8 mouse cellular contexts compared by ENCODE assay signal in genomic region chr6:88724313-88725195, GRCm38 (mm10). TPM values are rescaled to one million over a fixed set of nuclear protein-coding genes. Genes with fewer than 3 reads are reported as not detected.
DNase-seq lines count a peak whose midpoint lies in the region; ATAC-seq and TF ChIP-seq lines count a peak whose summit lies in the region.

TSS of gene Mgll (plus strand) at chr6:88724412.

- no peaks in the 10 kb centered on the region for H3K27me3 ChIP-seq in ES-Bruce4 (ENCODE audit: control insufficient read depth, insufficient read depth, low read length, poor library complexity, severe bottlenecking)
- 0 out of 2 replicates have a peak, but pooled peaks cover 9% of the 10 kb centered on the region for H3K27me3 ChIP-seq in forebrain, embryonic 14.5 days (replicated peaks; ENCODE audit: control insufficient read depth, insufficient read depth, low read length)
- H3K27me3 ChIP-seq in heart, embryonic 16.5 days (ENCODE audit: control insufficient read depth, insufficient read depth, low read length): no peaks in the 10 kb centered on the region; the same call in 1 of the 2 replicates
- peaks cover 27% of the 10 kb centered on the region; the same call in 1 of the 2 replicates for H3K27me3 ChIP-seq in liver, embryonic 12.5 days (replicated peaks)
- no peaks in the 10 kb centered on the region for H3K27me3 ChIP-seq in testis, adult 2 months (ENCODE audit: control insufficient read depth, insufficient read depth, low read length)

- H3K9me3 ChIP-seq in ES-Bruce4 (replicated peaks; ENCODE audit: control insufficient read depth, insufficient read depth, low read length, poor library complexity, severe bottlenecking): no peaks in the 10 kb centered on the region; the same call in 1 of the 2 replicates
- H3K9me3 ChIP-seq in forebrain, embryonic 14.5 days (replicated peaks; ENCODE audit: control insufficient read depth, low read length): no peaks in the 10 kb centered on the region
- no peaks in the 10 kb centered on the region for H3K9me3 ChIP-seq in heart, embryonic 16.5 days (replicated peaks; ENCODE audit: control insufficient read depth, low read length)
- H3K9me3 ChIP-seq in liver, embryonic 12.5 days (replicated peaks): no peaks in the 10 kb centered on the region

- H3K36me3 ChIP-seq in ES-Bruce4 (ENCODE audit: control insufficient read depth, insufficient read depth, low read length, poor library complexity, severe bottlenecking): no peaks in the 10 kb centered on the region
- no peaks in the 10 kb centered on the region for H3K36me3 ChIP-seq in forebrain, embryonic 14.5 days (ENCODE audit: control insufficient read depth, insufficient read depth, low read length)
- H3K36me3 ChIP-seq in heart, embryonic 16.5 days (ENCODE audit: control insufficient read depth, insufficient read depth): no peaks in the 10 kb centered on the region
- peaks cover 33% of the 10 kb centered on the region for H3K36me3 ChIP-seq in liver, embryonic 12.5 days
- no peaks in the 10 kb centered on the region for H3K36me3 ChIP-seq in testis, adult 2 months (ENCODE audit: control insufficient read depth, insufficient read depth, low read length)

- DNase-seq in cerebellum, adult 11 months: peak; percentile 75
- DNase-seq in forebrain, embryonic 14.5 days (ENCODE audit: low spot score): peak; percentile 77
- peak; percentile 66 to 88 for DNase-seq in kidney, postnatal 25 days
- DNase-seq in naive thymus-derived CD4-positive, alpha-beta T cell, adult 2 months (ENCODE audit: low read depth): peak; percentile 52

- no peak for TF ChIP-seq POLR2A in ES-Bruce4 (IDR thresholded peaks at IDR 0.05; ENCODE audit: insufficient read depth, low read length)
- peak; percentile 63; the same call in 1 of the 2 replicates for TF ChIP-seq POLR2A in testis, adult 2 months (IDR thresholded peaks at IDR 0.05; ENCODE audit: control insufficient read depth, low read depth, low read length)

- H3K27ac ChIP-seq in ES-Bruce4 (ENCODE audit: insufficient read depth, low read length): no peak within 1 kb of the TSS
- peak within 1 kb of the TSS; percentile 33; the same call in 1 of the 2 replicates for H3K27ac ChIP-seq in forebrain, embryonic 14.5 days (ENCODE audit: low read depth, low read length)
- peak within 1 kb of the TSS; percentile 60 for H3K27ac ChIP-seq in heart, embryonic 16.5 days (ENCODE audit: low read length)
- H3K27ac ChIP-seq in liver, embryonic 12.5 days: peak within 1 kb of the TSS; percentile 89
- peak within 1 kb of the TSS; percentile 83 for H3K27ac ChIP-seq in testis, adult 2 months (ENCODE audit: control insufficient read depth, insufficient read depth, low read depth, low read length)

- no peaks in the 10 kb centered on the region for H3K4me1 ChIP-seq in ES-Bruce4 (ENCODE audit: control insufficient read depth, insufficient read depth, low read length)
- H3K4me1 ChIP-seq in forebrain, embryonic 14.5 days (ENCODE audit: control insufficient read depth, insufficient read depth, low read length): no peaks in the 10 kb centered on the region; the same call in 1 of the 2 replicates
- H3K4me1 ChIP-seq in heart, embryonic 16.5 days (ENCODE audit: control insufficient read depth, insufficient read depth, low read length): no peaks in the 10 kb centered on the region; the same call in 1 of the 2 replicates
- peaks cover 60% of the 10 kb centered on the region for H3K4me1 ChIP-seq in liver, embryonic 12.5 days
- peaks cover 7% of the 10 kb centered on the region for H3K4me1 ChIP-seq in testis, adult 2 months (ENCODE audit: control insufficient read depth, insufficient read depth, low read length)

- TF ChIP-seq CTCF in ES-Bruce4 (IDR thresholded peaks at IDR 0.05; ENCODE audit: low read depth, low read length): no peak
- 0 out of 2 replicates have a peak, but pooled peaks have one; percentile 8 for TF ChIP-seq CTCF in testis, adult 2 months (IDR thresholded peaks at IDR 0.05; ENCODE audit: control insufficient read depth, insufficient read depth, insufficient replicate concordance, low read depth, low read length)

- peak within 1 kb of the TSS; percentile 51 for H3K9ac ChIP-seq in ES-Bruce4 (ENCODE audit: low read depth, poor library complexity, severe bottlenecking)
- H3K9ac ChIP-seq in forebrain, embryonic 14.5 days (ENCODE audit: low read length): peak within 1 kb of the TSS; percentile 68
- peak within 1 kb of the TSS; percentile 83 for H3K9ac ChIP-seq in heart, embryonic 16.5 days (ENCODE audit: low read length)
- H3K9ac ChIP-seq in liver, embryonic 12.5 days: peak within 1 kb of the TSS; percentile 93

- H3K4me3 ChIP-seq in ES-Bruce4 (ENCODE audit: low read depth, low read length): peak within 1 kb of the TSS; percentile 80
- H3K4me3 ChIP-seq in forebrain, embryonic 14.5 days (ENCODE audit: low read depth, low read length): peak within 1 kb of the TSS; percentile 62
- H3K4me3 ChIP-seq in heart, embryonic 16.5 days (ENCODE audit: low read length): peak within 1 kb of the TSS; percentile 83
- peak within 1 kb of the TSS; percentile 88 for H3K4me3 ChIP-seq in liver, embryonic 12.5 days
- H3K4me3 ChIP-seq in testis, adult 2 months (ENCODE audit: control insufficient read depth, low read depth, low read length): peak within 1 kb of the TSS; percentile 89

- WGBS in forebrain, embryonic 14.5 days: under 1% methylated on average over 103 of the region's 105 CpGs
- WGBS in heart, embryonic 16.5 days: under 1% methylated on average over 105 of the region's 105 CpGs
- under 1% methylated on average over 103 of the region's 105 CpGs for WGBS in liver, embryonic 12.5 days (ENCODE audit: insufficient replicate concordance)

- peak; percentile 90 for ATAC-seq in forebrain, embryonic 14.5 days
- ATAC-seq in heart, embryonic 16.5 days (replicated peaks; ENCODE audit: extremely low read depth, insufficient read depth, low FRiP score): peak; percentile 84
- ATAC-seq in liver, embryonic 12.5 days: peak; percentile 93

- peak within 1 kb of the TSS; percentile 90 for H3K4me2 ChIP-seq in forebrain, embryonic 14.5 days (ENCODE audit: low read length)
- H3K4me2 ChIP-seq in heart, embryonic 16.5 days (ENCODE audit: low read depth, low read length): peak within 1 kb of the TSS; percentile 98
- H3K4me2 ChIP-seq in liver, embryonic 12.5 days: peak within 1 kb of the TSS; percentile 96

- no peak for TF ChIP-seq EP300 in ES-Bruce4 (IDR thresholded peaks at IDR 0.05; ENCODE audit: insufficient read depth, low read depth, low read length)

RNA-seq across cellular contexts. Expression of gene Mgll, which starts in this region (rescaled TPM):
- 2.9 and 3.4 TPM in 2 replicates for polyA plus RNA-seq in ES-Bruce4 (2011; ENCODE audit: insufficient read depth, insufficient read length, low read depth, missing spikeins)
- polyA plus RNA-seq in forebrain, embryonic 14.5 days (2014; fragmentation: Nextera tagmentation; extraction: Ambion mirVana): 19.3 and 23.1 TPM in 2 replicates
- 54.0 and 65.2 TPM in 2 replicates for polyA plus RNA-seq in heart, embryonic 16.5 days (2015; fragmentation: Nextera tagmentation; extraction: Ambion mirVana)
- 46.4 and 47.7 TPM in 2 replicates for polyA plus RNA-seq in liver, embryonic 12.5 days (2016; fragmentation: Nextera tagmentation; extraction: Ambion mirVana)
- 38.5 and 47.2 TPM in 2 replicates for polyA plus RNA-seq in testis, adult 2 months (2012; rRNA removed)
